Mouse (Mus musculus): ENCODE data around the gene Pygb. TPM values are rescaled to one million over a fixed set of nuclear protein-coding genes. Genes with fewer than 3 reads are reported as not detected.

The Pygb gene
- total RNA-seq, 2 experiments from 2014 or later = 559 to 572 TPM

- intact Hi-C loops (cut with DNase I) = no loop called here
- DNase-seq = no peak
Observed at GRCm38 (mm10) chr2:150835975-150836374, 49.4 kb downstream of the Pygb start.

- intact Hi-C loops (cut with DNase I) = no loop called here
- no peak for DNase-seq
Observed at GRCm38 (mm10) chr2:150836906-150837305, 50.4 kb downstream of the Pygb start.

- DNase-seq = no peak
- intact Hi-C loops (cut with DNase I) = no loop called here
Observed at GRCm38 (mm10) chr2:150837781-150838180, 51.2 kb downstream of the Pygb start.

- intact Hi-C loops (cut with DNase I) = no loop called here
- no peak for DNase-seq
Observed at GRCm38 (mm10) chr2:150839686-150840471, 53.3 kb downstream of the Pygb start.

- intact Hi-C loops (cut with DNase I) = no loop called here
- DNase-seq = no peak
Observed at GRCm38 (mm10) chr2:150841109-150841508, 54.6 kb downstream of the Pygb start.

- DNase-seq = no peak
- intact Hi-C loops (cut with DNase I) = no loop called here
Observed at GRCm38 (mm10) chr2:150842049-150842461, 55.5 kb downstream of the Pygb start.

- intact Hi-C loops (cut with DNase I) = no loop called here
- no peak for DNase-seq
Observed at GRCm38 (mm10) chr2:150844798-150845197, 58.3 kb downstream of the Pygb start.

GRCm38 (mm10) chr2:150847436-150847995, 61.0 kb downstream of the Pygb start:
- intact Hi-C loops (cut with DNase I) = no loop called here
- DNase-seq = no peak

- no peak for DNase-seq
Observed at GRCm38 (mm10) chr2:150851251-150851650, 64.7 kb downstream of the Pygb start.

GRCm38 (mm10) chr2:150855186-150855585, 68.7 kb downstream of the Pygb start:
- intact Hi-C loops (cut with DNase I) = no loop called here
- DNase-seq = no peak

More at GRCm38 (mm10) chr2:150851251-150851650, 64.7 kb downstream of the Pygb start:
- intact Hi-C loops (cut with DNase I) = loop anchor here (5.0 kb wide), 1 partner anchor 41 kb away; no protein-coding TSS in a partner anchor

GRCm38 (mm10) chr2:150858724-150859487, 72.4 kb downstream of the Pygb start:
- intact Hi-C loops (cut with DNase I) = no loop called here
- no peak for DNase-seq

- intact Hi-C loops (cut with DNase I) = no loop called here
- no peak for DNase-seq
Observed at GRCm38 (mm10) chr2:150859709-150860470, 73.4 kb downstream of the Pygb start.

GRCm38 (mm10) chr2:150861128-150861527, 74.6 kb downstream of the Pygb start:
- intact Hi-C loops (cut with DNase I) = no loop called here

GRCm38 (mm10) chr2:150867021-150867420, 80.5 kb downstream of the Pygb start:
- intact Hi-C loops (cut with DNase I) = no loop called here
- DNase-seq = no peak

More at GRCm38 (mm10) chr2:150861128-150861527, 74.6 kb downstream of the Pygb start:
- DNase-seq = no peak

- intact Hi-C loops (cut with DNase I) = no loop called here
- DNase-seq = no peak
Observed at GRCm38 (mm10) chr2:150869446-150869845, 82.9 kb downstream of the Pygb start.

GRCm38 (mm10) chr2:150874508-150874907, 88.0 kb downstream of the Pygb start:
- no peak for DNase-seq
- intact Hi-C loops (cut with DNase I) = no loop called here

- intact Hi-C loops (cut with DNase I) = no loop called here
- no peak for DNase-seq
Observed at GRCm38 (mm10) chr2:150875226-150875625, 88.7 kb downstream of the Pygb start.

GRCm38 (mm10) chr2:150877561-150877960, 91.0 kb downstream of the Pygb start:
- intact Hi-C loops (cut with DNase I) = no loop called here

More at GRCm38 (mm10) chr2:150877561-150877960, 91.0 kb downstream of the Pygb start:
- no peak for DNase-seq
